Mouse (Mus musculus) retina, postnatal 1 day (tissue): ENCODE measurements around the gene Atf5.

Experiments
- DNase-seq: peaks from one replicate; pipeline ENCODE4 v3.0.0-alpha.2; 2012

Gene Atf5

DNA sequence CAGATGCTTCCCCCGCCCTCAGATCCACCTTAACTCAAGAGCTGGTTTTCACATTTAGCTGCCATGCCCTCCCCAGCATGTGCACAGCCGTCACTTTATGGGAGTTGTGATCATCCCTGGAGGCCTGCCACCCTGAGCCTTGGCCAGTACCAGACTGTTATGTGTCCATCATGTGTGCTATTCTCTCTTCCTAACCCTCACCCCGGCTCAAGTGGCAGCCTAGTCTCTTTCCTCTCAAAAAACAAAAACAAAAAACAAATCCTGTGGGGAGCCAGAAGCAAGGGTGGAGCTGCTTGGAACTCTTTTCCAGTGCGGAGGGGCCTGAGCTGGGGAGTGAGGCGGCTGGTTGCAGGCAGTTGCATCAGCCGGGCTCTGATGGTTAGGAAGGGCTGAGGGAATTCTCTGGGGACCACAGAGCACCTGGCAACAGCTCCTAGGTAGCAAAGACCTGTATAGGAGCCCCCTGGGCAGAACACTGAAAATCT is 2.3 kb upstream of the Atf5 start:
- DNase-seq = peak; percentile 54

- peak; percentile 42 for DNase-seq
Measured at GRCm38 (mm10) chr7:44818164-44818563, 1.7 kb upstream of the Atf5 start.

DNA sequence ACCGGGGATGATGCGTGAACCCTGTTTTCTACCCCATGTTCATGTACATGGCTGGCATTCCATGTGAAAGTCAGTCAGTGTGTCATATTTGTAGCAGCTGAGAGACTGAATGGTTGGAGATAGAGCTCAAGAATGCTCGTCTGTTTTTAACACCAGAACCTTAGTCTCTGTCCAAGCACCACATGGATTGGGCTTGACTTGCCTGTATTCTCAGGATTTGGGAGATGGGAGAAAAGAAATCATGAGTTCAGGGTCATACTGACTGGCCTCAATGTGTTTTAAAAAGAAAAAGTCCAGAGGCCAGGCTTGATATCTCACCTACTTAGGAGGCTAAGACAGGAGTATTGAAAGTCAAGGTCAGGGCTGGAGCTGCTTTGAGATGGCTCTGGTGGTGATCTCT is 983 bp upstream of the Atf5 start:
- DNase-seq = no peak

DNA sequence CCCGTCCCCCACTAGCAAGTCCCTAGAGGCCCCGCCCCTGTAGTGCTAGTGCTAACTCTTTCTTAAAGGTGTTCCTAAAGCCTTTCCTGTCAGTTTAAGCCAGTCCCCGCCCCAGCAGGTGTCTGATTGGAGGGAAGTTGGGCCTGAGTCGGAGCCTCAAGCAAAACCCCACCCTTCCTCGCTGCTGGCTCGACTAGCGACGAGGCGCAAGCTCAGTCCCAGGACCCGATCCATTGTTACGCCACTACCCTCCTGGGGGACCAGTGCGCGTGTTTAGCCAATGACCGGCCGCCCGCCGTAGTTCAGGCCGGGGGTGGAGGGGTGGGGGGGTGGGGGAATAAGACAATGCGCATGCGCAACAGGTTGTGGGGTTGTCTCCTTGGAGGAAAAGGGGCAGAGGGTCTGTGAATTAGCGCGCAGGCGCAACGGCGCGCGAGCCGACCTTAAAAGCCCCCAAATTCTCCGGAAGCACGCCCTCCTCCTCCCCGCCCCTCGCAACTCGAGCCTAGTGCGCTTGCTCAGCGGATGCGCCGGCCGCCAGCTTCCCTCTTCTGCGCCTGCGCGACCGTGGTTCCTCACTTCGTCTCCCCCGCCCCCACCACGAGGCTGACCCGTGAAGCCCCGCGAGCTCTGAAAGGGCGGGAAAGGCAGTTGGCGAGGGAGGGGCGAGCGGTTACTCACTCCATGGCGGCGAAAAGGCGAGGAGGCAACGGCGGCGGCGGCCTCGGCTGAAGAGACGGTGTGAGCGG is 563 bp downstream of the Atf5 start, which contains the start of the genes Nup62 and Il4i1:
Gene Nup62, plus strand, starts transcription at position 368 of the 749 bp plus-strand sequence.
Gene Il4i1, plus strand, starts transcription at position 667 of the 749 bp plus-strand sequence.
- peak; percentile 99 for DNase-seq

- no peak for DNase-seq
Measured at GRCm38 (mm10) chr7:44814952-44815553, 1.4 kb downstream of the Atf5 start.

- DNase-seq = no peak
Measured at GRCm38 (mm10) chr7:44814423-44814822, 2.0 kb downstream of the Atf5 start.

DNA sequence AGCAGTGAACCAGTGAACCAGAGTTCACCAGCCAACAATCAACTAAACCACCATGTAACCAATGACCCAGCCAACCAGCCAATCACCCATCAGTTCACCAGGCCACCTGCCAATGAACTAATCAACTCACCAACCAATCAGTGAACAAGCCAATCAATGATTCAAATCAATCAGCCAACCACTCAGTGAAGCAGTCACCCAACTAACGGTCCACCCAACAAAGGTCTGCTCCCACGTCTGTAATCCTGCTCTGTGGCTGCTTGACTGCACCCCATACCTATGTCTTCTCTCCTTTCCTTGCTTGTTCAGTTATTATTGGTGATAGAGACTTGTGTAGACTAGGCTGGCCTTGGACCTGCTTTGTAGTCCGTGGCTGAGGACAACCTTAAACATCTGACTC is 2.5 kb downstream of the Atf5 start:
- no peak for DNase-seq

DNA sequence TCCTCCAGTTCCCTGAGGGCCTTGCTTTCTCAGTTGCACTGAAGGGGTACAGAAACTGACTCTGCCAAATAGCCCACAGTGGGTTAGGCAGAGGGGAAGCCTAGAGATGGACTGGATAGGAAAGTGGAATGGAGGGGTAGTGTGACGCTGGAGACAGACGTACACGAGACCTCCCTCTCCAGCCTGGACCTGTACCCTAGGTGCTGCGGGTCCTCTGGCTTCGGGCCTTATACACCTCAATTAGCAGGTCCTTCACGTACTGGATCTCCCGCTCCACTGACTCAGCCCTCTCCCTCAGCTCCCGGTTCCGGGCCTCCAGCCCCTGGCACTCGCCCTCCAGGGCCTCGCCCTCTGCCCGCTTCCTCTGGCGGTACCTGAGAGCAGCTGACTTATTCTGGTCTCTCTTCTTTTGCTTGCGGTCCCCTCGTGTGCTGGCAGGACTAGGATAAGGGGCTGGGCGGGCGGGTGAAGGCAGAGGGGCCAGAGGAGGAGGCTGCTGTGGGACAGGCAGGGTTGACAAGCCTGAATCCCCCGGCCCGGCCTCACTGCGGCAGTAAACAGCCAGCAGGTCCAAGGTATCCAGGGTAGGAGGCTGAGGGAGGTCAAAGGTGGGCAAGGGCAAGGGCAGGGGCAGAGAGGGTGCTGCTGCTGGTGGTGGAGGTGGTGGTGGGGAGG is 3.7 kb downstream of the Atf5 start:
- DNase-seq = no peak

- no peak for DNase-seq
Measured at GRCm38 (mm10) chr7:44810819-44811557, 5.5 kb downstream of the Atf5 start.

DNA sequence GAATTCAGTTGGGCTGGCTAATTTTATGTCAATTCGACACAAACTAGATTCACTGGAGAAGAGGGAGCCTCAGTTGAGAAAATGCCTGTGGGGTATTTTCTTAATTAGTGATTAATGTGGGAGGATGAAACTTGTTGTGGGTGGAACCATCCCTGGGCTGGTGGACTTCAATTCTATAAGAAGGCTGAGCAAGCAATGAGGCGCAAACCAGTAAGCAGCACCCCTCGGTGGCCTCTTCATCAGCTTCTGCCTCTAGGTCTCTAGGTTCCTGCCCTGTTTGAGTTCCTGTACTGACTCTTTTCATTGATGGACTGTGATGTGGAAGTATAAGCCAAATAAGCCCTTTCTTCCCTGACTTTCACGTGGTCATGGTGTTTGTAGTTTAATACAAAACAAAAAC is 6.1 kb downstream of the Atf5 start:
- DNase-seq = no peak

DNA sequence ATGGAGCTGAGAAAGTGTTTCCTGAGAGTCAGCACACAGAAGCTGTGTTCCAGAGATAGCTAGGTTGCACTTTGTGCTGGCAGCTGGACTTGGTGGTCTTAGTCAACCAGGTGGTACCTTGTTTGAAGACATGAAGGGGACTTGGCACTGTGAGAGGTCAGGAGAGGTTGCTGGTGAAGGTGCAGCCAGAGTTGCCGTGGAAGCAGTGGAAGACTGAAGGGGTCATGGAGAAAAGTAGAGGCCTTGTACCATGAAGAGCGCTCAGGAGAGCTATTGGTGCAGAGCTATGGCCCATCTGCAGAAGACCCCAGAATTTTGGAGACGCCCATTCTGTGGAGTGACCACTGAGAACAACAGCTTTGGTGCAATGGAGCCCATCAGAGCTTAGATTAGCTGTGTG is 7.0 kb downstream of the Atf5 start:
- DNase-seq = no peak

DNA sequence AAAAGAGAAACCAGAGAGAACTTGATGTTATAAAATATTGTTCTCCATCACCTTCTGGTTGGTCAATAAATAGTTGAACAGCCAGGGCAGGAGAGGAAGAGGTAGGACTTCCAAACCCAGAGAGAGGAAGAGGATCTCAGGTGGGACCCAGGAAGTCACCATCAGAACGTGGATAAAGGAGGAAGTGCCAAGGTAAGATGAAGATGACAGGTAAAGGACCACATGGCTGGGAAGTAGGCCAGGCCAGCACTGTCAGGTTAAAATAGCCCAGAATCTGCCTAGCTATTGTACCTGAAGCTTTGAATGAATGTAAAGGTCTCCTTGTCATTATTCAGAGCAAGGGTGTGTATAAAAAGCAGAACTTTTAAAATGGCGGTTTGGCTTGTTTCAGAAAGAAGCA is 7.5 kb downstream of the Atf5 start:
- no peak for DNase-seq

DNA sequence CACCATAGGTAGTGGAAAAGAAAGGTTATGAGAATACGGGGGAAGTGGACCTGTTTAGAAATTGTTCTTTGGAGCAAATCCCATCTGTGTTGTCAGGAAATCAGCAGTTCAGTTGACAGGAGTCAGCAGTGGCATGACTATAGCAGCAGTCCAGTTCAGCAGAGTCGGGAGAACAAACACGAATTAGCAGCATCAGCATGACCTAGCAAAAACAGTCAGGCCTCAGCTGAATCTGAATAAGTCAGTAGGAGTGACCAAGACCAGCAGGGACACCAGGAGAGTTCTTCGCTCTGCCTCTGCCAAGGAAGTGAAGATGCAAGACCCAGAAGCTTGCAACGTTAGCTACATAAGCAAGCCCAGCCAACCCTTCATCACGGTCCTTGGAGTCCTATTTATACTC is 23.7 kb downstream of the Atf5 start:
- DNase-seq = no peak

- no peak for DNase-seq
Measured at GRCm38 (mm10) chr7:44790066-44790465, 26.4 kb downstream of the Atf5 start.

DNA sequence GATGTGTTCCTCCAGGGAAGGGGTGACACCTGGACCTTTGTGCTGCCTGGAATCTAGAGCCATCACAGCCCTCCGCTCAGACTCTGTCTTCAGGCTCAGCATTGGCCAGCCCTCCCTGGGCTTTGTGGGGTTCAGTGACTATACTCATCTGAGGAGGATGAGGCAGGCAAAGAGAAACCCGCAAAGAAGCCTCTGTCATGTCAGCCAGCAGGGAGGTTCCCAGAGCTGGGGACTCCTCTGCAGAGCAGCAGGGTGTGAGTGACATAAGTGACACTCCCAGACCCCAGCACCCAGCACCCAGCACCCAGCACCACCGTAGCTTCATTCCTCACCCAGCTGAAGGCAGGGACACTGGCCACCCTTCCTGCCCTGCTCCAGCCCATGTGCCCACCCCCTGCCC is 26.9 kb downstream of the Atf5 start:
- DNase-seq = no peak

GRCm38 (mm10) chr7:44780101-44780500 is 36.4 kb downstream of the Atf5 start:
- no peak for DNase-seq

DNA sequence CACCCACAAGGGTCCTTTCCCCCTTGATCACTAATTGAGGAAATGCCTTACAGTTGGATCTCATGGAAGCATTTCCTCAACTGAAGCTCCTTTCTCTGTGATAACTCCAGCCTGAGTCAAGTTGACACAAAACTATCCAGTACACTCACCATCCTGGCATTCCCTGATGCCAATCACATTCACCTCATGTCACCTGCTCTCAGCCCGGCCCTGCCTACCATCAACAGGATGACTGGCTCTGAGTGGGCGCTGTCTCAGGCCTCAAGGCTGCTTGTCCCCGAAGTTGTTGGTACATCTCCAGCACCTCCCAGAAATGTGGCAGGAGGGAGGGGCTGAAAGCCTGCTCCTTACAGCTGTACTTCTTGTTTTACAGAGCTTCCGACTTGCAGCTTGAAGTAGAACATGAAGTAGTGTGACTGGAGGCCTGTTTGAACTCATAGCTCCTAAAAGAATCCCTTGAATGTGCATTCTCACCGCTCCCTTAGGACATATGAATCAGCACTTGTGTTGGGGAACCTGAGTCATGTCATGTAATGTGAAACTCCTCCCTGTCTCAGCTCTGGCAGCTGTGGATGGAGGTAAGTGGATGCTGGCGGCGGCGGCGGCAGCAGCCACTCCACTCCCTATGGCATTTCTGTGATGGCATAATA is 39.5 kb downstream of the Atf5 start:
- no peak for DNase-seq

GRCm38 (mm10) chr7:44772591-44773204 is 43.8 kb downstream of the Atf5 start:
- no peak for DNase-seq

DNA sequence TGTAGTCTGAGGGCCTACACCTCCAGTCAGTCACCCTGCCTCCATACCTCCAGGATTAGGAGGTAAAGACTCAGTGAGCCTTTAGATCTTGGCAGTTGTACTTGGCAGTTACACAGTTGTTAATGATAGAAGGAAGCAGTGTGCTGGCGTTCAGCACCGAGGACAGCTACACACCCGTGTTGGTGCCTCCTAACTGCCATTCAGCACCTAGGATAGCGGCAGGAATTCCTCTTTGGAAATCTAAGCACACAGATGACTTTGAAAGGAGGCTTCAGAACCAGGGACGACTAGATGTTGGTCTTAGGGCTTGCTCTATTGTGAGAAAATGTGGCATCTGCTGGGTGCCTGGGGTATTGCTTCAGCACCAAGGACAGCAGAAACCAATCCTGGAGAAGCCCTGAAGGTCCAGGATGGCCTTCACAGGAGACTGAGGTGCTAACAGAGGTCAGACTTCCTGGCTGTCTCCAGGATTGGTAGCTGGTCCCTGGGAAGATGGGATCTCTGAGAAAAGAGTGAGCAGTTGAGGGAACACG is 46.3 kb downstream of the Atf5 start:
- DNase-seq = peak; percentile 72

DNA sequence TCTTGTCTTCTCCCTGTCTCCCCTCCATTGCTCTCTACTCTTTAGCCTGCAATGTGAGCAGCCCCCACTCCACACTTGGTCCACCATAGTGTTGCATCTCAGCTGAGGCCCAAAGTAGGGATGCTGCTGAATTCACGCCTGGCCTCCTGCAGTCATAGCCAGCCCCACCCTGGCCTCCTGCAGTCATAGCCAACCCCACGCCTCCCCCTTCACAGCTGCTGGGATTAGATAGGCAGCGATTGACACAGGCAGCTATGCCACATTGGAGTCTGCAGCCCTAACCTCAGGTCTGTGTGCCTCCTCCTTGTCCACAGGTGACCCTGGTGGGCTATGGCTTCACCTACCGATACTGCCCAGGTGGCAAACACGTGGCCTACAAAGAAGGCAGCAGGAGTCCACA is 48.3 kb downstream of the Atf5 start:
- no peak for DNase-seq
